Mouse (Mus musculus) left cerebral cortex, adult 11 months (tissue): ENCODE data around the gene Ank.
"Not testable (repeated sequence)": the region's sequence is repeated elsewhere in the genome, so short reads cannot be mapped to it uniquely, and the experiment has no call there.

Experiments
- DNase-seq: peaks from one replicate; pipeline ENCODE4 v3.0.0; 2022; ENCODE audit warnings: low spot score

Ank gene

GRCm38 (mm10) chr15:27467641-27468040 lies 1.2 kb downstream of the Ank start:
- no peak for DNase-seq

DNA sequence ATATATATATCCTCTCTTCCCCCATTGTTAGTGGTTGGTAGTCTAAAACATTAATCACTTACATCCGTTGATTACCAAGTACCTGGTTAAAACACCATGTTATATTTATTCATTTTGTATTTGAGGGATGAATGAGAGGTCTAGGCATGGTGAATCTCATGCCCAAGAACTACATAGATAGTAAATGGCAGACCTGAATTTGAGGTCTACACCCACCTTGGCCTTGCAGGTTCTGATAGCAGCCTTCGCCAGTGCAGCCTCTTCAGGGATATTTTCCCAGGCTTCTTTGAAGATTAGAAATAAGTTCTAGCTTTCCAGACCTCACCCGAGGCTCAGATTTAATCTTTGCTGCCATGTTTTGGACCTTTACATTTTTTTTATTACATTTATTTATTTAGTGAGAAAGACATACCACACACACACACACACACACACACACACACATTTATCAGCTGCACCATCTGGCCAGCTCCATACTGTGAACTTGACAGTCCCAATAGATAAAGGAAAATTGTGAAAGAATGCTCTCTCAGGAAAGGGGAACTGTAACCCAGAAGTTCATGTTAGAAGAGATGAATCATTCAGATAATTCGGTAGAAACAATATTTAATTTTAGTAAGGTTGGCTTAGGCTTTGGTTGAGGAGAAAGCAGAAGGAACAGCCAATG lies 2.5 kb downstream of the Ank start:
- no peak for DNase-seq

DNA sequence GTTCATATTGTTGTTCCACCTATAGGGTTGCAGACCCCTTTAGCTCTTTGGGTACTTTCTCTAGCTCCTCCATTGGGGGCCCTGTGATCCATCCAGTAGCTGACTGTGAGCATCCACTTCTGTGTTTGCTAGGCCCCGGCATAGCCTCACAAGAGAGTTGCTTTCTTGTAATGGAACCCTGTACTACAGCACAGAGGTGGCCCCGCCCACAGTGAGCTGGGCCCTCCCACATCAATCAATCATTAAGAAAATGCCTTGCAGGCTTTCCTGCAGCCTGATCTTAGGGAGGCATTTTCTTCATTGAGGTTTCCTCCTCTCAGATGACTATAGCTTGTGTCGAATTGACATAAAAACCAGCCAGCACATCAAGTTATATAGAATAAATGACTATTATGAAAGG lies 3.9 kb downstream of the Ank start:
- DNase-seq = not testable (repeated sequence)

DNA sequence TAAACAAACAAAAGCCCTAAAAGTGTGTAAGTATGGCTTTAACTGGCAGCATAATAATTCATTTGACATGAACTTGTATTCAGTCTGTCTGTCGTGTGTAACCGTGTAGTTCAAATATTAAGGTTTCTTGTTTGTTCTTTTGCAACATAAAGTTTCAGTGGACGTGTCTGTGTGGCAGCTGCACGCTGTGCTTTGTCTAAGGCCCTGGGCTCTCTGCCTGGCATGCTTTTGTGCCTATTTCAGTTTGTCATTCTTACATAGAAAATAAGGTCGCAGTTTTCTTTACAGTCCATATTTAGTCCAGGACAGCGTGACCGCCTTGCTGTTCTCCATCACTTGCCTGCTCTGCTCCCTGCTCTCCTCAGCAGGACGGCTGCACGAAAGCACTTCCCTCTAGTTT lies 5.8 kb downstream of the Ank start:
- DNase-seq = no peak

DNA sequence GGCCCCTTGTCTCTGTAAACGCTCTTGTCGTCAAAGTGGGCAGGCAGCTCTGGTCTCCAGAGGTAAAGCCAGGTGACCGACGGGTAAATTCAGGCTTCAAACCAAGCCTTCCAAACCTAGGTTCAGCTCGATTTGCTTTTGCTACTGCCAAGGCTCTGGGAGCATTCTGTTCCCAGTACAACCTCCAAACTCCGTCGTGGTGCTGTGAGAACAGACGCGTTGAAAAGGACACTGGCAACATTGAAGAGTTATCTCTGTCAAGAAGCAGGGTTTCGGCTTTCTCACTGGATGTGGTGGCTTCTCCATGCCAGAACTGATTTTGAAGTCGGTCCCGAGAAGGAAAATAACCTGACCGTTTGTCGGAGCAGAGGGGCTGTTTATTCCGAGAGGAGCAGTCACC lies 9.5 kb downstream of the Ank start:
- no peak for DNase-seq

- no peak for DNase-seq
Observed at GRCm38 (mm10) chr15:27476671-27477070, 10.2 kb downstream of the Ank start.

GRCm38 (mm10) chr15:27477159-27477558 lies 10.7 kb downstream of the Ank start:
- no peak for DNase-seq

GRCm38 (mm10) chr15:27477630-27478029 lies 11.2 kb downstream of the Ank start:
- no peak for DNase-seq

DNA sequence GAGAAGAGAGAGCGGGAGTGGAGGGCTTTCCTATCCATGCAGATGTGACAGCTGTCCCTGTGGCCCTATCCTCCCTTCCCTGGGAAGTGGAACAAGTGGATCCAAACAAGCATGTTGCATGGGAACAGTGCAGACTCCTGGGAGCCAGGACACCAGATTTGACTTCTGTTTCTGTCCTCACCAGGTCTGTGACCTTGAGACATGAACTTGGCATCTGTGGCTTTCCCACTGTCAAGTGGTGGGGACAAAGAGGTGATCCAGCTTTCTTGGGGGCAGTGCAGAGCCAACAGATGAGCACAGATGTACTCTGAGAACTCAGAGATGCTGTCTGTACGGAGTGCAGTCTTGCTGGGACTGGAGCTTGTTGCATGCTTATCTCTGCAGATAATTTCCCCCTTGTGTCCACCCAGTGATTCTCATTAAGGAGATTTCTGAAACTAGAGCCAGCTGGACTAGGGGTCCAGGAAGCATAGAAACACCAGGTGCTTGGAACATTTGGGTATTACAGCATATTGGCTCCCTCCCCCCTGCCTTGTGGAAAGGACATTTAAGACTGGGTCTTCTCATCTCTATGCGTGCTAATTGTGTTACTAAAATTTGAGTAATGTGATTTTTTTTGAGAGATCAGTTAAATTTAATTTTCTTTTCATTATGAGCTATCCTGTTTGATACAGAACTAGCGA lies 14.0 kb downstream of the Ank start:
- no peak for DNase-seq

GRCm38 (mm10) chr15:27481956-27482355 lies 15.5 kb downstream of the Ank start:
- DNase-seq = no peak

GRCm38 (mm10) chr15:27483183-27483582 lies 16.7 kb downstream of the Ank start:
- no peak for DNase-seq

DNA sequence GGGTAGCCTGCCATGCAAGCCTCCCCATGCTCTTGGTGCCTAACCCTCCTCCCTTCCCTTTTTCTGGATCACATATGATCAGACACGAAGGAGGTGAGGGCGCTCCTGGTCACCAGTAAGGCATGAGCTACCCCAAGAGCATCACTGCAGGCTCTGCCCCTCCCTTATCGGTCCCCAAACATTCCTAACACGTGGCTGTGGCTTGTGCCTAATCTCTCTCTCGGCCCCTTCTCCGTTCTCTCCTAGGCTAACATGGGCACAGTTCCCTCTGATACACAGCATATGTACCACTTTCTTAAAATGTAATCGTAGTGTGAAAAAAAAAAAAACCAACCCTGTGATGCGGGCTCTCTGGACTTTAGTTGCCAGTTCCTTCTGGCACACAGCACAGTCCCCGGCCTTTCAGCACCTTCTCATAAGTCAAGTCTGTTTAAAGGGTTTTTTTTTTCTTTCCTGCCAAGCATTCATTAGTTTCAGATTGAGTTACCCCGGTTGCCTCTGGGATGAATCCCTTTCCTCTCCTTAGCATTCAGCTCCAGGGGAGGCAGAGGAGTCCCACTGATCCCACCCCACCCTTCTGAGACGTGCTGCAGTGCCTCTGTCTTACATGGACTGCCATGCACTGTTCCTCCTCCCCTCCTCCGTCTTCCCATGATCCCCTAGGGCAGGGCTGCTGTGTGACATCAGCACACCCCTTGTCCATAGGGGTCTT lies 19.2 kb downstream of the Ank start:
- DNase-seq = no peak

- DNase-seq = no peak
Observed at GRCm38 (mm10) chr15:27486279-27486618, 19.8 kb downstream of the Ank start.

GRCm38 (mm10) chr15:27487059-27487458 lies 20.6 kb downstream of the Ank start:
- DNase-seq = no peak

DNA sequence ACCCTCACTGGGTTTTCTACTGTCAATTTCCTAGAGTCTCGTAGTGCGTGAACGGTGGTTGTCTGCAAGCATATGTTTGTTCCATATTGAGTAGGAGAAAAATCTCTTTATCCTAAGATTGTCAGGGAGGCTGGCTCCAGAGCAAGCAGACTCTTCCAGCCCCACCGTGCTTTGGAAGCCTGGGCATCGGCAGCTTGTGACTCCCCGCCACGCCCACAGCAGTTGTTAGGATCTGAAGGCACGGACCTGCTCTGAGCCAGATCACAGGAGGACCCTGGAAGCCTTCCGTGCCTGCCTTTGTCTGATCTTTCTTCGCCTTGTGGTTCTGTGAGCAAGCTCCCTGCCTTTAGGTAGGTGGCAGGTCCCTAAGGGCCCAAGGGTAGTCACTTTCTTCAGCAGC lies 21.6 kb downstream of the Ank start:
- no peak for DNase-seq

DNA sequence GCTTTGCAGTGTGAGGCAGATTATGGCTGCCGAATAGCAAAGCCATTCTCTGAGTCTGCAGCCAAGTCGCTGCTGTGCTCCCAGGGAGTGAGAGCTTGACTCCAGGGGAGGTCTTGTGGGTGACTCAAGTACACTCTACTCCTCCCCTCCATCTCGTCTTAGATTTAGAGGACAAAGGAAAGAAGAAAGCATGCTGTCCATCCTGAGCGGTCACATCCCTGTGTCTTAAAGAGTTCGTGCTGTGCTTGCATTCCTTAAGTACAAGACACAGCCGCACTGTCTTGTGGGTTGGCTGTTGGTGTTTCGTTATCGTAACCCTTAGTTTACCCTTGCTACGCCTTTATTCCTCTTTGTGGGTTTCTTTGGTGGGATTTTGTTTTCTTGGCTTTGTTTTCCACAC lies 24.2 kb downstream of the Ank start:
- DNase-seq = no peak

- no peak for DNase-seq
Observed at GRCm38 (mm10) chr15:27491425-27492070, 25.1 kb downstream of the Ank start.

- DNase-seq = no peak
Observed at GRCm38 (mm10) chr15:27492156-27492555, 25.7 kb downstream of the Ank start.

DNA sequence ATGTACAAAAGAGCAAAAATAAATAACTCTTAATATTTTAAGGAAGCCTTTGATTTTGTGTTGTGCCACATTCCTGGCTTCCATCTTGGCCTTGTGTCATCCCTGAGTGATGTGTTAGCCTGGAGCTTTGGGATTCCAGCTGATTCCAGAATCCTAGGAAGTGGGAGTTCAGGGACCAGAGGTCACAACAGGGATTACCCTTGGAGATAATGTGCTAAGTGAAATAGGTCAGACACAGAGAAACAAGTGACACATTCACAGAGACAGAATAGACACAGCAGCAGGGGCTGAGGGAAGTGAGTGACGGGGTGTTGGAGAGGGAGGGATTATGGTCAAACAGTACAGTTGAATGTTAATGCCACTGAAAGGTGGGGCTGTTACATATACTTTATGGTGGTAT lies 26.3 kb downstream of the Ank start:
- DNase-seq = no peak

GRCm38 (mm10) chr15:27493516-27493915 lies 27.0 kb downstream of the Ank start:
- no peak for DNase-seq

DNA sequence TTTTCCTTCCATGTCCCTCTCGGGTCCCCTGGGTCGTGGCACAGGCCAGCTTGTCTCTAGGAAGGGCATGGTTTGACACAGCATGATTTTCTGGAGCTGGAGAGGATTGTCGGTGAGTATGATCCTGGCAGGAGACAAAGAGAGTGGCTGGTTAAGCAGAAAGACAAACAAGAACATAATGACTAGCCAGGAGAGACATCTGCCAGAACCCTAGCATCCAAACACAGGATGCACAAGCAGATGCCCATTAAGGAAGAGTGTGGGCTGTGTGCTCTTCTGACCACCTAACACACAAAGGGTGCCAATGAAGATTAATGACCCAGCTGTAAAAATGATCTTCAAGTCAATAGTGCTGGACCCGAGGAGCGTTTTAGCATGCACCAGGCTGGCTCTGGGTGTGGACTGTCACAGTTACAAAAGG lies 29.5 kb downstream of the Ank start:
- no peak for DNase-seq

DNA sequence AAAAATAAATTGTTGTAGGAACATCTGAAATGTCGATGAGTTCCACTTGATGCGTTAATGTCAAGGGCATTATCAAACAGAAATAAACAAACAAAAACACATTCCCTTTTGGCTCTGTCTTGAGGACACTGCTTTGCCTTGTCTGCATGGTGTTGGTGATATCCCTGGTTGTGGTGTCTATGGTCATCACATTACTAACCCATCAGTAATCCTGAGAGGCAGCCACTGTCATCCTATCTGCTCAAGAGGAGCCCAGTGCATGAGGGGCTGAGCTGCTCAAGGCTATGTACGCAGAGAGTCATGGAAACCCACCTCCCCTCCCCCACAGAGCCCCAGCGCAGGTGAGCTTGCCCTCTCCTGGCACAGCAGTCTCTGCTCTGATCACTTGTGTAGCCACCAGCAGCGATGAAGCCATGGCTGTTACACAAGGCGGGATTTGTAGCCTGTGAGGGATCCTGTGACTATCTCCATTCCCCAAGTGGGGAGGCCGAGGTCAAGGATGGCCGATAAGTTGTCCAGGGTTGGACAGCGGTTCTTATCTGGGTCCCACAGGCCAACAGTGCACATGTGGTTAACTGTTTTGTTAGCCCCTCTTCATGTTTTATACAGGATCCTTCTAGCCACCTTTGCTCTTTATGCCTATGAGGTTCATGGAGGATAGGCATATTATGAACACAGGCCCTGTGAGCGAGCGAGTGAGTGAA lies 30.3 kb downstream of the Ank start:
- DNase-seq = no peak
